Mouse (Mus musculus) common myeloid progenitor, adult 5-6 weeks (primary cell): ENCODE results near the gene Tbc1d24. TPM values are rescaled to one million over a fixed set of nuclear protein-coding genes. Genes with fewer than 3 reads are reported as not detected.

ENCODE experiments used
- ATAC-seq: replicated peaks from 2 replicates; pipeline ENCODE4 v1.8.0; 2016; ENCODE audit warnings: low read depth, mild to moderate bottlenecking, moderate TSS enrichment, inconsistent platforms; ENCODE audit not compliant: poor library complexity, severe bottlenecking
- total RNA-seq: library from RNA; stranded (forward); fragments of 200-1000, 187-1606 nt; gene quantifications from 2 replicates; pipeline ENCODE4 v1.2.3, GENCODE M21; 2017

The Tbc1d24 gene
- total RNA-seq, 1 experiment from 2014 or later, result 4.8 TPM

DNA sequence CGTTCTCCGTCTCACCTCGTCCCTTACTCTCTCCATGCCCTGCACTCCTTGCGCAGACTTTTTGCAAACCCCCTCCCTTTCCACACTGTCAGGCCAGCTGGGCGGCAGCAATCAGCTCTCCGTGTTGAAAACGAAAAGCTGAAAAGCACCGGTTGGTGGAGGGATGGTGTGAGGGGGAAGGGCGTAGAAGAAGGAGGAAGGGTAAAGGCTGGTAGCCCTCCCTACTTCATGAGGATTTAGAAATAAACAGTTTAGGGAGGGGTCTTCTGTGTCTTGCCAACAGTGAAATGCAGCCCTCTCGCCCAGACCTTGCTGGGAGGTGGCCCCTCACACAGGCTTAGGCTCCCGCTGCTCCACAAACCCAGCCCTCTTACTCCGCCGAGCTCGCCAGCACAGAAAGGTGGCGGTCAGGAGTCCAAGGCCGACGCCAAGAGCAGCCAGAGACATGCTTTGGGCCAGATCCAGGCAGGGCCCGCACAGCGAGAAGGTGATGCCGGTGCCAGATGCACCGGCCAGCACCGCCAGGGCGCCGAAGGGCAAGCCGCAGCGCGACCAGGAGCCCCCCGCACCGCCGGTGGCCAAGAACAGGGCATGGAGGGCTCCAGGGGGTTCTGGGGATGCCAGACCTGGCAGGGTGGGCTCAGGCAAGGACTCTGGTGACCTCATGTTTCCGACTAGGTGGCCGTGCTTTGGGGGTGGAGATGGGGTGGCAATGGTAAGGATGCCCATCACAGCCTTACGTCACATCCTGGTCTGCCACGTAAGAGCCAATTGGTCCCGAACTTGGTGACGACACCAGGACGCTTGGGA lies 6.5 kb upstream of the Tbc1d24 start:
- ATAC-seq, result peak; percentile 60

DNA sequence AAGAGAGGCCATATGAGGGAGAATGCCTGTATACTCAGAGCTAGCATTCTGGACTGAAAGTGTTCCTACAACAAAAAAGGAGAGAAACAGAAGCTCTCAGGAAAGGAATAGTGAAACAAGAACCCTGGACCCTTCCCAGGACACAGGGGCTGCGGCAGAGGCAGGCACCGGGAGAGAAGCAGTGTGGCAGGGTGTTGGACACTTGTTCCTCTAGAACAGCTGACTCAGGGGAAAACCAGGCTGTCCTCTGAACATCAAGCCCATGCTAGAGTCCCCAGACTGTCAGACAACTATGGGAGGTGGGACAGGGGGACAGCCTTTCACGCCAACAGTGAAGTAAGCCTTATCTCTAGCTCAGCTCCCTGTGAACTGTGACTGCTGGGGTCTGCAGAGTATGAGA lies 5.2 kb upstream of the Tbc1d24 start:
- no peak for ATAC-seq

DNA sequence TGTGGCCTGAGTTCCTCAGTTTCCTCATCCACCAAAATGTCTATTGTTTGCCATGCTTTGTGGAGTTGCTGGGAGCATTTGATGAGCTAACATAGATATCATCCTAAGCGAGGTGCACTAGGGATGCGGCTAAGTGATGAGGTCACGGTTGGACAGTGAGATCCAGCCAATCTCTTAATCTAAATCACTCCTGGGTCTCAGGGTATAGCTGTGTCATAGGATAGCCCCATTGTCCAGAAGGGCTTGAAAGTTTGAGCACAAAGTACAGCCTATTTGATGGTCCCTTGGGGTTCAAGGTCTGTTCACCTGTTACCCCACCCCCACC lies 4.5 kb upstream of the Tbc1d24 start:
- ATAC-seq, result no peak

DNA sequence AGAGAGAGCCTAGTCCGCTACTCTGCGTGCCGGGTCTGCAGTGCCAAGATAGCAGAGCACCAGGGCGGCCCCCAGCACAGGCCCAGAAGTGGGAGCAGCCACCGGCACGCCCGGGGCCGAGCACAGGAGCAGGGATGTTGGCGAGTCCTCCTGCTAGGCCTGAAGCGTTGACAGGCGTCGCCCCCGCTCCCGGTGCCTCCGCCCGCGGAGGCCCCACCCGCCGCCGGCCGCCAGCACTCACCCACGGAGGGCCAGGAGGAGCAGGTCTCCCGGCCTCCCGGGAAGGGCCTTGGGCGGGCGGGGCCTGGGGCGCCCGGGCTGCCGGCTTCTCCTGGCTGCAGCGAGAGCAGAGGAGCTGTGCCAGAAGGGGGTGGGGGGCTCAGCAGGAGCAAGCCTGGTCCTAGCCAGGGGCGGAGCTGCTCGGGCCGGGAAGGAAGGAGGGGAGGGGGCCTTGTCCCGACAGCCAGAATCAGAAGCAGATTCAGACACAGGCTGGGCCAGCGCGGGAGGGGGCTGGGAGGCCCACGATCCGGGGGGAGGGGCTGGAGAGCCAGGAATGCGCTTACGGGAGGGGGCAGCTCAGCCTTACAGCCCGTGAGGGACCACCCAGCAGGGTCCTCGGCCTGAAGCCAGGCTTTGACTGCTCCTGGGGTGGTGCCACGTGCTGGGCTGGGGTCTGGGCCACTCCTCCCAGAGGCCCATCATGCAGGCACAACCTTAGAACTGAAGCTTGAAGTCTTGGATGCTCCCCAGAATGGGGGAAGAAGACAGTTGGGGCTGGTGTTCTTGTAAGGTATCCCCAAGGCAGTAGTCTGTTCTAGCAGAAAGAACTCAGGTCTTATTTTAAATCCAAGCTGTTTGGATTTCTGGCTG lies 3.9 kb upstream of the Tbc1d24 start, which contains the start of gene Ntn3:
Ntn3 (minus strand) TSS at position 489 of the 873 bp plus-strand sequence.
- peak; percentile 21; the same call in 1 of the 2 replicates for ATAC-seq

DNA sequence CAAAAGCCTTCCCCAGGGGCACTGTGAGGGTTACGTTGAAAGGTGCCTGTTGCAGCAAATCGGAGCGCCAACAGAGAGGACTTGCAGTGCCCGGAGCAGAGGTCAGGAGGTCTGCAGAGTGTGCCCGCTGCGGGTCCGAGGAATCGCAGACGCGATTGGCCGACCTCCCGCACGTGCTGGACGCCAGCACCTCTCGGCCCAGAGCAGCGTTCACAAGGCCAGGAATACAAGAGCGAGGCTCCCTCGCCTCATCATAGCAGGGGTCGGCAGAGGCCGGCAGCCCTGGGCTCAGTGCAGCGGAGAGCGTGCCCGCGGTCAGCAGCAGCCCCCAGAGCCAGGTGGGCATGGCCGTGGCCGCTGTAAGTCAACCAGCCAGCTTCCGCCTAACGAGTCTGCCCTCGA lies 3.3 kb upstream of the Tbc1d24 start:
- ATAC-seq, result no peak

DNA sequence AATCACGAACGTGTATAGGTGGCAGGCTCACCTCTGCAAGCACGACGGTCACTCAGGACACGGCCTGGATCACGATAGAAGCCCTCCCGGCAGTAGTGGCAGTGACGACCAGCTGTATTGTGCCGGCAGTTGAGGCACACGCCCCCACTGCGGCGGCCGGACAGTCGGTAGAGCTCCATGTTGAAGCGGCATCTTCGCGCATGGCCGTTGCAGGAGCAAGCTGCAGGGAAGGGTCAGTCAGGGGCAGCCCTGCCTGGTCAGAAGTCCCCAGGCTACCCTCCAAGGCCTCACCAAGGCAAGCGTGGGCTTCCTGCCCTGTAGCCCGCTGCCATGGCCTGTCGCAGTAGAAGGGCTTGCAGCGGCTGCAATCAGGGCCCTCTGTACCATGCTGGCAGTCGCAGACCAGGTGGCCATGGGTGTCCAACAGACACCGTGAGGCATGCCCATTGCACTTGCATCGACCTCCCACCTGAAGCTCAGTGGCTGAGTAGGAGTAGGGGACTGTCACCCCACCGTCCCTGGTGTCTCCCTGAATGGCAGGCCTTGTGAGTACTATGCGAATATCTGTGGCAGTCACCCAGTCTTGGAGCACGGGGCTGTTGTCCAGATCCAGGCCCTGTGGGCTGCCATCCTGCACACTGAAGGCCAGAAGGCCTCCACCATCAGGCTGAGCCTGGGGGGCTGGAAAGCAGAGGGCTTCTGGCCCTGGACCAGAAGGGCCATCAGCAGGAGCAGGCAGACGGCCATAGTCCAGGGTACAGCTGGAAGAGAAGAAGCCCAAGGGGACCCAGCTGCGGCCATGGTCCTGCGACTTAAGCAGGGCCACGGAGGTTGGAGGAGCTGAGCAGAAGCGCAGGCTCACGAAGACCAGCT lies 2.6 kb upstream of the Tbc1d24 start:
- no peak for ATAC-seq

DNA sequence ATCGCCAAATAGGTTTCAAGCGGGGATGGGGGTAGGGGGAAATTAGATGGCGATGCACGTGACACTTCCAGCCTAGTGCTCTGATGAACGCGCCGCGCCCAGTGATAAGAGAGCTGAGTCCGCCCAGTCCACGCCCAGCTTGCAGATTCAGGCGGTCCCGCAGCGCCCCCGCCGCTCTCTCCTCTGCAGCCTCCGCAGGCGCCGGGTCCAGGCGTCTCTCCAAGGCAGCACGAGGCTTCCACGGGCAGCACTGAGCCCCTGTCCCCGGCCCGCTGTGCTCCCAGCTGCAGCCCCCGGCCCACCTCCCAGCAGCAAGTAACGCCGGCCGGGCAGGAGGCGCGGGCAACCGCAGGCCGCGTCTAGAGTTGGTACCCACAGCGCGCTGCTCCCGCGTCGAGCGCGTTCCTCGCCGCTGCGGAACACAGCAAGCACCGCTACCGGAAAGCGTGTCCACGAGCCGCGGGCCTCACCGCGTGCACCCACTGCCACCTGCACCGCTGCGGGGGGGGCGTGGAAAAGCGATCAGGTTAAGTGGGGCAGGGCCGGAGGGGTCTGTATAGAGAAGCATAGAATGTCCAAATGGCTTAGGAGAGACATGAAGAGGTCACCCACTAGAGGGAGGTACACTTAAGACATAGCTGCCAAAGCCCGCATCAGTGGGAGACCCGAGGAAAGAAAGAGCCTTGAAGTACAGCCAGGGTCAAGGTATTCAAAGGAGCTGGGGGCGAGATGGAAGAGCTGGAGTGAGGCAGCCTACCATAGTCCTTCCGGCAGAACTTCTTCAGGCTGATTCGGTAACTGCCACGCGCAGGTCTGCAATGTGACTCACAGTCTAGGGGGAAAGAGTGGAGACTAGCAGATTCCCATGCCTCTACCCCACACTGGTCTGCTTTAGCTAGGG lies 1.3 kb upstream of the Tbc1d24 start:
- peak; percentile 38; the same call in 1 of the 2 replicates for ATAC-seq

DNA sequence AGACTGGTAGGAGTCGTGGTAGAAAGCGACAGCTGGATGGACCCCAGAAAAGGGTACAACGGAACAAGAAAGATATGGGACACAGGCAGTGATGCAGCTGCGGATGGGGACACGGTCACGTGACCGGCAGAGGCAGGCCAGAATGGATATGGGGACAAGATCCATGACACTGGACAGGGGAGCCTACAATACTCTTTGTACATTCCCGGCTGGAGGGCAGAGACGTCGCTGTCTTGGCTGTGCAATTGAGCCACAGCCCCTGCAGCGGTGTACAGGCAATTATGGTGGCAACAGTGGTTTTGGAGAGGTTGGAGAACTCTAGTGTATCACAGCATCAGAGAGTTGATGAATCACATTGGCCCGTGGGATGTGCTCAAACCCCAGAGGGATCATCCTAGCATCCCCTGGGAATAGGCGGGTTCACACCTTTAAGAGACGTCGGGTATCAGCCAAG lies 573 bp upstream of the Tbc1d24 start:
- peak; percentile 4; the same call in 1 of the 2 replicates for ATAC-seq

DNA sequence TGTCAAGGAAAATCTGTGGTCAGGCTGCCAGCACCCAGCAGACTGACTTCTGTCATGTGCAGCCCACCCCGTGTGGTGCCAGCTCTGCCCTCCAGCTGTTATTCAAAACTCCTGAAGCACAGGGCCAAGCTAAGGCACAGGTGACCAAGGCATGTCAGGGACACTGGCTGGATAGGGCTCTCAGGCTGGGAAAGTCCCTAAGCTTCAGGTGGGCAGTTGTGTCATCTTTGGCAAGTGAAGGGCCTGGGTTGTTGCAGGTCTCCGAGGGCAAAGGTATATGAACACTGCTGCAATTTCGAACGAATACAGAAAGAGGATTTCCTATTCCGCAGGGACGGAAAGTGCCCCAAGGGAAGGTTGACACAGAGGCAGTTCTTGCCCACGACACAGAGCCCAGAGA lies 516 bp downstream of the Tbc1d24 start:
- ATAC-seq, result no peak

DNA sequence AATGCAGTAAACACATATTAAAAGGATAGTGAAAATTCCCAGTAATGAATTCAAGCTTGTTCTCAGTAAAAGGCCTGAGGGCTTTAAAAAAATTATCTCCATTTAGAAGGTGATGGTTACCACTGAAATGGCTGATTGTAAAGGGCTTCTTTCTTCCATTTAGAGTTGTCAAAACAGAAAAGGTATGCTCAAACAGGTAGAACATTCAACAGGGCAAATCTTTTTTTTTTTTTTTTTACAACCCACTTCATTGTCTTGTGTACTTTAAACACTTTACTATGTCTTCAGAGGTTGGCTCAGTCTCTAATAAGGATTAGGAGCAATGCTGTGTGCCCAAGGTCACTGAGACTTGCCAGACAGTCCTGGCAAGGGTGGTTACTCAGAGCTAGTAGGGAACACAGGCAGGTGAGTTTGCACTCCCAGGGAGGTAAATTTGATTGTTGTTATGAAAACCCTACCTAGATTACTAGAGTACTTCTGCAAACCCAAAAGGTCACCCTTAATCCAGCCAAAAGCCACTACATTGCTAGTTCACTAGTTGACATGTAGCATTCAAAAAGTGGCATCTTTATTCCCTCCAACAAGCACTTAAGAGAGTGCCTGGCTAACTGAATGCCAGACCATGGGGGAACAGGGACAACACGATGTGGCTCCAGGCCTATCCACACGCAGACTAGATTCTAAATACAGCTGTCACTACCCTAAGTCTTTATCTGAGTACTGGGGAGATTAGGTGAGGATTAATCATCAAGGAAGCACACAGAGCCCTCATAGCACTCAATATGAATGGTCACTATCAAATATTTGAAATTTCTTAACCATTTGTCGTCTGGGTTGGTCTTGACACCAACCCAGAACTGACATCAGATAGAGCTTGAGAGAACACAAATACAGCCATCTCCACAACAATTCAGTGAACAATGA lies 1.5 kb downstream of the Tbc1d24 start:
- ATAC-seq, result no peak

DNA sequence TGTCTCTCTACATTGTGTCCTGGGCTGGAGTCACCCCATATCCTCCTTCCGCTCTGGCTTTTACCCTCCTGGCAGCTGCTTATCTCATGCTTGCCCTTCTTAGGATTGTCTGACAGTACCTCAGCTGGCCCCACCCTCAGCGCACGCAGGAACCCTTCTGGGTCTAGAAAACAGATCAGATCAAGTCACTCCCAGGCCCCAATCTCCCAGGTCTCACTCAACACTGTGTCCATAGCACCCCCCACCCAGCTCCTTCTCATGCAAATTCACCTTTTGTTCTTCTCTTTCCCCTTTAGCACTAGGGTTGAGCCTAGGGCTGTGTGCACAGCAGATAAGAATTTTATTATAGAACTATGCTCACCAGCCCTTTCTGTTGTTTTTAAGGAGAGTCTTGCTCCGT lies 2.3 kb downstream of the Tbc1d24 start:
- ATAC-seq, result peak; percentile 33

DNA sequence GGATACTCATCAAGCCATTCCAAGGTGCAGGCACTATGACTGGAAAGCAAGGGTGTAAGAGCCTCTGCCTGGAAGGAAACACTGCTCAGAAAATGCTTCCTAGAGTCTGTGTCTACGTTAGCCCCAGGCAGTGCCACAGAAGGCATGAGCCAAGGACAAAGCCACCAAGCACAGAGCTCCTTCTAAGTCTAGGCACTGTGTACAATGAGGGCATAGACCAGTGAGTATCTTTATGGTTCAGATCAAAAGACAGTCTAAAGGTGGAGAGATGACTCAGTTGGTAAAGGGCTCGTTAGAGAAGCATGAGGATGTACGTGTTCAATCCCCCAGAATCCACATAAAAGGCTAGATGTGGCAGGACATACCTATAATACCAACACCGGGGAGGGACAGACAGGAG lies 4.3 kb downstream of the Tbc1d24 start:
- ATAC-seq, result no peak

DNA sequence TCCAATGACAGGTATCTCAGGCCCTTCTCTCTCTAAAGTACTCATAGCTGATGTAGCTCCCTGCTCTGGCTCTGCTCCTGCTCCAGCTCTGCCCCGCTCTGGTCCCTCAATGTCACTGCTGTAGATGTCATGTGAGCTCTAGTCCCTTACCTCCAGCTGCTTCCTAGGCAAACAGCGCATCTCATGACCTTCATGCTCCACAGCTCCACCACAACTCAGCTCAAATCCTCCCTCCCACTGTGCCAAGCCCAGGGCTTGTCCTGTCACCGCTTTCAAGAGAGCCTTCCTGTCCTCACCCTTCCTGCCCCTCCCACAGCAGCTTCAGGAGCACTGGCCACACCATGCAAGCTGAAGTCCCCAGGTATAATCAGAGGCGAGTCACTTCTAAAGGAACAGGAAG lies 5.6 kb downstream of the Tbc1d24 start:
- no peak for ATAC-seq

DNA sequence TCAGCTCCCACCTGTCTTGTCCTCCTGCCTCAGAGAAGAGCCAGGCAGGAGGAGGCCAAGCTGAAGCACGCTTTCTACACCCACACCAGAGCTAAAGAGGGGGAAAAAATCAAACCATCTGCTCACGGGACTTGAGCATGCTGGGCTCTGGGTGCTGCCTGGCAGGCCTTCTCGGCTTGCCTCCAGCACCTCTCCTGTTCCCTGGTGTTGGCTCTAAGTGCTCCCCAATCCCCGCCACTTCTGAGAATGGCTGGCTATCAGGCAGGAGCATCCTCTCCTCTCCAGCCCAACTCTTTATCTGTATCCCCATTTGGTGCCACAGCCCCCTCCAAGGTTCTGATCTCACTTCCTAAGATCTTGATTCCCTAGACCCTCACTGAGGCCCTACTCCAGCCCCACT lies 6.1 kb downstream of the Tbc1d24 start:
- ATAC-seq, result no peak

DNA sequence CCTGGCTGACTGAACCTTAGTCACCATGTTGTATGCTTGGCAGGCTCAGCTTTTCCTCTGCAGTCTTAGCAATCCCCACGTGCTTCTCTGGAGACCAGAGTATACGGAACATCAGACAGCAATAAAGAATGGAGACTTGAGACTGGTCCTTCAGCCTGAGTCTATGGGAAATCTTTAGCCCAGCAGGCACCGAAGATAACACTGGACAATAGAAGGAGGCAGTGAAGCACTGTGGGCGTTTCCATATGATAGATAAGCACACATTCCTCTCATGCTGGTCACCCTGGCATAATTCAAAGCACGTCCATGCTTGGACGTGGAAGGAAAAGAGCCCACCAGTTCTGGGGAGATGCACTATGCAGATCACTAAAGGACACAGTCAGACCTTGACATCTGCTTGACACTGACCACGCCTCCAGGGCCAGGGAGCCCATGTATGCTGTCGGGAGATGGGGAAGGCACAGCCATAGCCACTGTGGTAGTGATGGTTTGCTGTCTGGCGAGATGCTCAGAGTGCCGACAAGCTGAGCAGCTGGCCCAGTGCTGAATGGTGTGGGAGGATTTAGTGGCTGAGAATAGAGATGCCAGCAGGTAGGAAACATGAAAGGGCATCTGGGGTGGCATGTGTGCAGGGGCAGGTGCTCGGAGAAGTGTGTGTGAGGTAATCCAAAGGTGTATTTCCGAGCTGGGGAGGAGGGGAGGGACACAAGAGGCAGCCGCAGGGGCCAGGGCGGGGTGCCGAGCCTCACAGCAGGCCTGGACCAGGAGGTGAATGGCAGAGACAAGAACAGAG lies 8.1 kb downstream of the Tbc1d24 start:
- ATAC-seq, result no peak

DNA sequence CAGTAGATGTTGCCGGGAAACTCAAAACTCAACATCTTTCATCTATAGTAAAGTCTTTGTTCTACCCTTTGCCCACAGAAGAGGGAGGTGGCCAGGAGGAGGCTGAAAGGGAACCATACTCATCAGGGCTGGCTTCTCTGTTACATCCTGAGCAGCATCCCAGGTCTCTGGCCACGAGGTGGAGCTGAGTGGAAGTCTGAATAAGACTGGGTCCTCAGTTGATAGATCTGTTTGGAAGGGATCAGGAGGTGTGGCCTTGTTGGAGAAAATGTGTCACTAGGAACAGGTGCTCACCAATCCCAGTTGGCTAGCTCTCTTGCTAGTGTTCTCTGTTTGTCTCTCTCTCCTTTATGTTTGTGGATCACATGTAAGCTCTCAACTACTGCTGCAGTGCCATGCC lies 10.0 kb downstream of the Tbc1d24 start:
- no peak for ATAC-seq

DNA sequence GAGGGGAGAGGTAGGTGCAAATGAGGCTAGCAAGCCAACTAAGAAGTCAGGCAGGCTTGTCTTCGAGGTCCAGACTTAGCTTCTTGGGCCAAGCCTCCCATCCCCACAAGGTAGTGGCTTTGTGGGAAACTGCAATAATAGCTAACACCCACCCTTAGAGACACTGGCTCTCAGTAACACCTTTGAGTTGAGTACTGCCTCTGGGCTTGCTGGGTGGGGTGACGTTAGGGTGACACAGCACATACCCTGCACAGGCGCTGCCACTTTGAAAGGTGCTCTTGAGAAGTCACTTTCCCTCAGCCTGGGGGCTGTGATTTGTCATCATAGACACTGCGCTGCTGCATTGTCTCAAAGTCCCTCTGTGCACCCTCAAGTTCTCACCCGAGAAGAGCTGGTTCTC lies 11.6 kb downstream of the Tbc1d24 start:
- ATAC-seq, result no peak; the same call in 1 of the 2 replicates
